Mouse (Mus musculus) kidney, embryonic 16.5 days (tissue): ENCODE data around the gene Gm49425. TPM values are rescaled to one million over a fixed set of nuclear protein-coding genes. Genes with fewer than 3 reads are reported as not detected.

Source experiments
- ATAC-seq: fragments of 200-750 bp; cut with Nextera tagmentation; 2 replicates; pipeline ENCODE4 v1.8.0; 2017; ENCODE audit warnings: moderate TSS enrichment; ENCODE audit not compliant: low FRiP score, low TSS enrichment
- H3K27ac ChIP-seq: fragments of 300-500 bp; sonication (generic); 2 replicates; pipeline ENCODE4 v1.5.1; 2014; ENCODE audit warnings: low read length
- H3K27me3 ChIP-seq: fragments of 300-500 bp; sonication (generic); 2 replicates; pipeline ENCODE4 v1.6.1; 2014; ENCODE audit warnings: low read length, control low read depth, mixed read lengths; ENCODE audit not compliant: insufficient read depth
- H3K36me3 ChIP-seq: fragments of 300-500 bp; sonication (generic); 2 replicates; pipeline ENCODE4 v1.6.1; 2014; ENCODE audit warnings: low read length, control low read depth, mixed read lengths; ENCODE audit not compliant: insufficient read depth
- H3K4me1 ChIP-seq: fragments of 300-500 bp; sonication (generic); 2 replicates; pipeline ENCODE4 v1.6.1; 2014; ENCODE audit warnings: low read length, control low read depth, mixed read lengths; ENCODE audit not compliant: insufficient read depth
- H3K4me2 ChIP-seq: fragments of 300-500 bp; sonication (generic); replicated peaks from 2 replicates; pipeline ENCODE4 v1.6.1; 2014; ENCODE audit warnings: low read depth, low read length
- H3K4me3 ChIP-seq: fragments of 300-500 bp; sonication (generic); 2 replicates; pipeline ENCODE4 v1.5.1; 2014; ENCODE audit warnings: mild to moderate bottlenecking, low read length
- H3K9ac ChIP-seq: fragments of 300-500 bp; sonication (generic); replicated peaks from 2 replicates; pipeline ENCODE4 v1.6.1; 2014; ENCODE audit warnings: low read length
- H3K9me3 ChIP-seq: fragments of 300-500 bp; sonication (generic); 2 replicates; pipeline ENCODE4 v1.6.1; 2016; ENCODE audit warnings: low read length, control low read depth
- WGBS: fragments of 180-500 bp; shearing (Covaris S2); extraction: QIAGEN DNeasy Blood & Tissue Kit; methylation state at CpG from one replicate; pipeline ENCODE4 v1.1.7; 2014; 5-methylcytosine and 5-hydroxymethylcytosine counted together
- polyA plus RNA-seq: library from polyadenylated mRNA; unstranded; fragments of >200 nt; fragmentation: Nextera tagmentation; extraction: Ambion mirVana; gene quantifications from 2 replicates; pipeline ENCODE4 v1.2.1, GENCODE M21; 2015

Gene Gm49425
- polyA plus RNA-seq, 1 experiment from 2014 or later, result not detected

DNA sequence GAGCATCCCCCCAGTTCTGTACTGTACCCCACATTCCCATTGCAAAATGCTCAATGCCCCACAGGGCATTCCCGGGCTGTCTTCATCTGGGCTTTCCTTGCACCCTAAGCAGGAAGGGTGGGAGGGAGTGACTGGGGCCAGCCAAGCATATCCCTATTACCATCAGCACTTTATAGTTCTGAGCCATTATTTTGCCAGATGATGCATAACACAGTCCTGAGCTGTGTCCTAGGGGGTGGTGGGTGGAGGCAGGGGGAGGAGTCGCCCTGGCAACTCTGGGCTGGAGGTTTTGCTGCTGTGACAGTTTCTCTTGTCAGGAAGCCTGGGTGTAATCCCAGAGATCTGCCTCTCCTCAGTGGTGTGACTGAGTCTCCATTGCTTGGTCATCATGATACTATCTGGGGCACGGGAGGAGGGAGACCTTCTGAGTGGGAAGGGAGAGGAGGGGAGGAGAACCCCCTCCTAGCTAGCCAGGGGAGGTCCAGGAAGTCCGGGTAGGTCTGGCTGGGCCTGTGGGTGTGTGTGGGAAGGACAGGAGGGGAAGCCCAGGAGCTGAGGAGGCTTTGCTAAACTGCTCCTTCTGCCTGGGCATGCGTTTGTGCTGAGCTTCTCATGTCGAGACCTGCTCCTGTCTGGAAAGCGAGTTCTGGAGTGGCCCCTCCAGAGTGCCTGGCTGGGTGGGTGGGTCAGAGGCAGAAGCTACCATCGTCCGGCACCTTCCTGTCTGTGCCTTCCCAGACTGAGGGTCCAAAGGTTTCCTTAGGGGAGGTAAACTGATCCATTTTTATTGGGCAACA, 19.2 kb upstream of the Gm49425 start:
- H3K27me3 ChIP-seq, result no peaks in the 10 kb centered on the region
- H3K4me3 ChIP-seq, result no peak overlapping the region
- no peaks in the 10 kb centered on the region for H3K36me3 ChIP-seq
- no peak overlapping the region for H3K4me2 ChIP-seq
- peak; percentile 79 for ATAC-seq
- no peak overlapping the region for H3K9ac ChIP-seq
- H3K9me3 ChIP-seq, result no peaks in the 10 kb centered on the region
- WGBS, result 34% methylated on average over 9 of the region's 9 CpGs
- no peak overlapping the region for H3K27ac ChIP-seq
- H3K4me1 ChIP-seq, result peaks cover 14% of the 10 kb centered on the region; the same call in 1 of the 2 replicates

DNA sequence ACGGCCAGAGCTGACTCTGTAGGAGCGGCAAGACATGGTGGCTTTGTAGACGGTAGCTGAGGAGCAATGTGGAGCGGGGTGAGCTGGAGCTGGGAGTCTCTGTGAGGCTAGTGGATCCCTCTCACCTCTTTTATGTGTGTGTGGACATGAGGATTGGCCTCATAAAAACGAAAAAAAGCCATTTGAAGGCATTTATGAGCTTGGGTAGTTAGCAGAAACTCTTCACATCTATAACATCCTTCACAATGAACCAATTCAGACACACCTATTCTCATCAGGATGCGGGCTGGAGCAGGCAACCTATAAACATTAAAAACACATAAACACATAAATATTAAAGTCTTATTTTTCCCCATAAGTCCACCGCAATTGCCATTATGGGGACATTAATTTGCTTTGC, 15.7 kb upstream of the Gm49425 start, which contains the start of gene Krt84:
Krt84 (minus strand) TSS at position 101 of the 400 bp plus-strand sequence.
- WGBS, result 63% methylated on average over 7 of the region's 7 CpGs
- no peaks in the 10 kb centered on the region for H3K9me3 ChIP-seq
- no peaks in the 10 kb centered on the region for H3K36me3 ChIP-seq
- no peak for ATAC-seq
- no peak within 1 kb of the TSS for H3K9ac ChIP-seq
- no peaks in the 10 kb centered on the region for H3K27me3 ChIP-seq
- peaks cover 9% of the 10 kb centered on the region; the same call in 1 of the 2 replicates for H3K4me1 ChIP-seq
- H3K4me3 ChIP-seq, result no peak within 1 kb of the TSS
- no peak within 1 kb of the TSS for H3K4me2 ChIP-seq
- no peak within 1 kb of the TSS for H3K27ac ChIP-seq

DNA sequence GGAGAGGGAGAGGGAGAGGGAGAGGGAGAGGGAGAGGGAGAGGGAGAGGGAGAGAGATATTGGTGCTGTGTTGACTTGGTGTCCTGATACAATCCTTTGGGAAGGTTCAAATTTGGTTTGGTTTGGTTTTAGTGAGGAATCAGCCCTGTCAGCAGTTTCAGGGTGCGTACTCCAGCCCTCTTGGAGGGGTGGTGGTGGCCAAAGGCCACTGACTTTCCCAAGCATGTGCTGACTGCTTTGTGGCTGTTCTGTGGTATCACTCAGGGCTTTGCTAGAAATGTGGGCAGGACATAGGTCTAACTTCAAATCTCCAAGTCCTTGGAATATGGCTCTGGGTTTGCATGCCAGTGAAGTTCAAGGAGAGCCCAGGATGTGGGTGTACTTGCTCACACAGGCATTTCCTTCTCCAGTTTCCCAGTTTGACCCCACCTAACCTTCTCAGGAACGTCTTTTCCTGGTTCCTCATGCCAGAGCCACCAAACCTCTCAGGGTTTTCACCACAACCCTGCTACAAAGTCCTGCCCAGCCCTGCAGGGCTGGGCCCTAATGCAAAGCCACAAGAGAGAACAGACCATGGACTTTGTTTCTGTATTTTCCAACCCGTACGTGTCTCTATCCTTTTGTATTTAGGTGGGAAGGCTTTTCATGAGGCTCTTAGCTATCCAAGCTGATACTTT, 5.6 kb upstream of the Gm49425 start:
- ATAC-seq, result no peak
- H3K9me3 ChIP-seq, result no peaks in the 10 kb centered on the region
- H3K36me3 ChIP-seq, result no peaks in the 10 kb centered on the region
- WGBS, result 69% methylated on average over 4 of the region's 4 CpGs
- no peaks in the 10 kb centered on the region for H3K27me3 ChIP-seq
- H3K4me2 ChIP-seq, result no peak overlapping the region
- H3K4me3 ChIP-seq, result no peak overlapping the region
- H3K4me1 ChIP-seq, result no peaks in the 10 kb centered on the region
- H3K27ac ChIP-seq, result no peak overlapping the region
- no peak overlapping the region for H3K9ac ChIP-seq

DNA sequence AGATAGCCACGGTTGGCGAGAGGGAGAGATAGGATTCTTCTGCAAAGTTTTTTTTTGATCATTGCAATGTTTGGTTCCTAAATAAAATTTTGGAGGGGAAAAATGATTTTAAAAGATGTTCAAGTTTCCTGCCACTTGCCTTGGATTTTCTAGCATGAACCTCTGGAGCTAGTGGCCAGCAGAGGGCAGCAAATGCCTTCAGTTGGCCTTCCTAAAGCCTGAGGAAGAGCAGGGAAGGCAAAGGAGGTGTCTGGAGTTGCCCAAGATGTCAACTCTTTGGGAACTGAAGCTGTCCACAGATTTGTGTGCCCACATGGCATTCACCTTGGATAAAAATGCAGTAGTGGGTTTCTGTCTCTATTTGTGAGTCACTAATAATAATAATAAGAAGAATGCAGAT, 2.7 kb upstream of the Gm49425 start:
- Histone ChIP-seq H3K9ac (no peak overlapping the region), H3K4me1 (no peaks in the 10 kb centered on the region), H3K27ac (no peak overlapping the region), H3K27me3 (no peaks in the 10 kb centered on the region), H3K36me3 (no peaks in the 10 kb centered on the region), H3K9me3 (0 out of 2 replicates have a peak, but pooled peaks cover 3% of the 10 kb centered on the region), H3K4me3 (no peak overlapping the region), H3K4me2 (no peak overlapping the region)
- WGBS, result 18% methylated on average over 2 of the region's 2 CpGs
- ATAC-seq, result no peak

DNA sequence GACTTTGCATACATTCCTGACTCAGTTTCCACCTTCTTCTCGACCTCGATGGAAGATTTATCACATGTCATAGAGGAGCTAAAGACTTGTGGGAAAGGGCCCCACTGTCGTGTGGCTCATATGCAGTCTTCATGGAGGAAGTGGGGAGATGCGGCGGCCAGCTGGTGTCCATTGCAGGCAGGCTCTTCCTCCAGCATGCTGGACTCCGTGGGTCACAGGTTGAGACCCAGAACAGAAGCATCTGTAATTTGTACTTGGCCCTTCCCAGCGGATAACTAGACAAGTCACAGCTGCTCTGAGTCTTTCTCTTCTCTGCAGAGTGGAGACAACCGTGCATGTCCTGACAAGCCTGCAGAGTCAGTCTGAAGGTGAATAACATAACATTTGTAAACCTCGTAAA, 8.8 kb downstream of the Gm49425 start:
- ATAC-seq, result peak; percentile 54; the same call in 1 of the 2 replicates
- Histone ChIP-seq H3K9me3 (no peaks in the 10 kb centered on the region), H3K4me3 (no peak overlapping the region), H3K27me3 (no peaks in the 10 kb centered on the region), H3K27ac (no peak overlapping the region), H3K4me2 (no peak overlapping the region), H3K4me1 (peaks cover 8% of the 10 kb centered on the region), H3K9ac (no peak overlapping the region), H3K36me3 (no peaks in the 10 kb centered on the region)
- WGBS, result 40% methylated on average over 9 of the region's 9 CpGs

DNA sequence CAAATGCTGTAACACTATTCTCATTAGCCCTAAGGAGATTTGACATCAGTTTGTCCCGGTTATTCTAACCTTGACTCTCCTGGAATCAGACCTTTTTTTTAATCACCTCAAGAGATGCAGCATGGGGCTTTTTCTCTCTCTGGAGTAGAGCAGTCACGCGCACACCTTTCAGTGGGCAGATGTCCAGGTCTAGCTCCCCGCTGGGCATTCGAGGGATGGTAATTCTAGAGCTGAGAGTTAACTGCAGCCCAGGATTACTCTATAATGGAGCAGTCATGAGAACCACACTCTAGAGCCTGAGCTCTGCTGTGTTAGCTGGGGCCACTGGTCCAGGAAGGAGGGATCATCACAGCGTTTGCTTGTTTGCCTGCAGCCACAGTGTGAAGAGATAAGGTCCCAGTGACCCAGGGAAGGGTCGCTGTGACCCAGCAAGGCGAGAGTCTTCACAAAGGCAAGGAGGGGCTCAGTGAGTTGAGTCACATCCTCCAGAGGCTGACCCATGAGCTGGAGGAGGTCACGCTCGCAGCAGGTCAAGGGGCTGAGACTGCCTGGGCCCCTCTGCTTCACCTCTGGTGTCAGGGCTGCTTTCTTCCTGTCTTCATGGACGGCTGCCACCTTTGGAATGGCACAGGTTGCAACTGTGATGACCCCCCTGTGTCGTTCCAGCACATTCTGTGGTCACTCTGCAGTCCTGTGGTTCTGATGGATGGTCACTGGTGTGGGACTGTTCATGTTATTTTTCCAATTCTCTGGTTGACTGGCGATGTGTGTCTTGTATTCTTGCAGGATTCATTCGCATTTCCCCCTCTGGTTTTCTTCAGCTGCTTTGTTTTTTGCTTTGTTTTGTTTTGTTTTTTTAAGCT, 9.9 kb downstream of the Gm49425 start:
- no peak overlapping the region for H3K4me2 ChIP-seq
- no peak overlapping the region for H3K4me3 ChIP-seq
- H3K9me3 ChIP-seq, result no peaks in the 10 kb centered on the region
- no peak overlapping the region for H3K9ac ChIP-seq
- peaks cover 8% of the 10 kb centered on the region for H3K4me1 ChIP-seq
- WGBS, result 27% methylated on average over 14 of the region's 14 CpGs
- no peaks in the 10 kb centered on the region for H3K27me3 ChIP-seq
- peak; percentile 46; the same call in 1 of the 2 replicates for ATAC-seq
- no peaks in the 10 kb centered on the region for H3K36me3 ChIP-seq
- no peak overlapping the region for H3K27ac ChIP-seq

DNA sequence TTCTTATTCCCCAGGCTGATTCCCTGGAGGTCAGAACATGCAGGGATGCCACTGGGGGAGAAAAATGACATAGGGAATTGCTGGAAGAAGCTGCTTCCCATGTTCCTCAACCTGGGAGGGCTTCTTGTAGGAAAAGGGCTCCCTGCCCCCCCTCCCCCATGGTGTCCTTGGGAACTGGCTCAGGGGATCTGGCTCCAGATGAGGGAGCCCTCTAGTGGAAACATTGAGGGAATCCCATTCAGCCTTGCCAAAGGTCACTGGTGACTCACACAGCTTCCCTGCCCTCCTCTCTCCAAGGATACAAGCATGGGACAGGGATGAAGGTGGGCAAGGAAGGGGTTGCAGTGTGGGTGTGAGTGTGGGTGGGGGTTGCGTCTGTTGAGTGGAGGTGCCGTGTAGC, 19.9 kb downstream of the Gm49425 start:
- ATAC-seq, result no peak

DNA sequence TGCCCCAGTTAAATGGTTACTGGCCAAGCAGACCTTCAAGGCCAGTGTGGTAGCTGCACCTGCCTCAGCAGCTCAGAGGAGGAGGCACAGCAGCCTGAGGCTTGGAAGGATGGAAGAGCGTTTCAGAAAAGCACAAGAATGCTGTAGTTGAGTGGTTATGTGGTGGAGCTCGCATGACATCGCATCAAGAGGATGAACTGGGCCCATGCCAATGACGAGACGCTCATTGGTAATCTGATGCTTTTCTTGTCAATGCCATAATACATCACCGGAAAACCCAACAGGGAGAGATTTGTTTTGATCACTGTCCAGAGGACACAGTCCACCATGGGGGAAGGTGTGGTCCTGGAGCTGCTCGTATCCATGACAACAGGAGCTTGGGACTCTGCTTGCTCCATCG, 21.8 kb downstream of the Gm49425 start:
- Histone ChIP-seq H3K36me3 (no peaks in the 10 kb centered on the region), H3K27me3 (no peaks in the 10 kb centered on the region)
- 70% methylated on average over 8 of the region's 8 CpGs for WGBS

More for the DNA sequence above, 19.9 kb downstream of the Gm49425 start:
- Histone ChIP-seq H3K4me1 (peaks cover 7% of the 10 kb centered on the region; the same call in 1 of the 2 replicates), H3K9me3 (no peaks in the 10 kb centered on the region), H3K9ac (no peak overlapping the region), H3K27me3 (no peaks in the 10 kb centered on the region), H3K4me2 (no peak overlapping the region), H3K27ac (no peak overlapping the region), H3K4me3 (no peak overlapping the region), H3K36me3 (no peaks in the 10 kb centered on the region)
- 75% methylated on average over 2 of the region's 2 CpGs for WGBS

DNA sequence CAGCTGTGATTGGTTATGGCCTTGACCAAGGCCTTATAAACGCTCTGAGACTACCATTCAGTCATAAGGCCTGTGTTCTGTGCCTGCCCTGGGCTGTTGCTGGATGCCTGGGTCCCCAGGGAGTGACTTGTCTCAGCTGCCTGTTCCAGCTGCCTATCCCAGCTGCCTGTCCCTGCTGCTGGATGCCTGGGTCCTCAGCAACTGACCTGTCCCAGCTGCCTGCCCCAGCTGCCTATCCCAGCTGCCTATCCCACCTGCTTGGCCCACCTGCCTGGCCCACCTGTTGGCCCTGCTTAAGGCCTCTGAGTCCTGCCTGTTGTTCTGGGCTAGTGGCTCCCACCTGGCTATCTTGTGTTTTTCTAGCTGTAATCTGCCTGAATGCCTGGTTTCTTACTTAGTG, 22.9 kb downstream of the Gm49425 start:
- Histone ChIP-seq H3K4me3 (no peak overlapping the region), H3K27ac (no peak overlapping the region), H3K9ac (no peak overlapping the region), H3K4me1 (peaks cover 7% of the 10 kb centered on the region; the same call in 1 of the 2 replicates), H3K36me3 (no peaks in the 10 kb centered on the region), H3K4me2 (no peak overlapping the region), H3K27me3 (no peaks in the 10 kb centered on the region), H3K9me3 (no peaks in the 10 kb centered on the region)
- ATAC-seq, result no peak
- WGBS, result 46% methylated on average over 1 of the region's 1 CpGs

More for the DNA sequence above, 21.8 kb downstream of the Gm49425 start:
- no peak overlapping the region for H3K27ac ChIP-seq
- ATAC-seq, result no peak
- H3K9ac ChIP-seq, result no peak overlapping the region
- H3K4me3 ChIP-seq, result no peak overlapping the region
- peaks cover 7% of the 10 kb centered on the region; the same call in 1 of the 2 replicates for H3K4me1 ChIP-seq
- no peaks in the 10 kb centered on the region for H3K9me3 ChIP-seq
- no peak overlapping the region for H3K4me2 ChIP-seq
